Mouse (Mus musculus): ENCODE results near the gene Vip.
A peak's percentile ranks its signal among the peaks of the same experiment; 100 is the strongest.

Gene Vip

GRCm38 (mm10) chr10:5639112-5639511 lies at the start of gene Vip:
TSS of gene Vip (plus strand) at chr10:5639218.
- no peak for DNase-seq (ENCODE audit: low read depth)

GRCm38 (mm10) chr10:5591061-5591460 lies 48.0 kb upstream of the Vip start:
- no peak for DNase-seq (ENCODE audit: low read depth)

- DNase-seq (ENCODE audit: low read depth) = no peak
These were observed 47.0 kb upstream of the Vip start for GRCm38 (mm10) chr10:5591996-5592395.

- DNase-seq (ENCODE audit: low read depth) = no peak
These were observed 45.6 kb upstream of the Vip start, which contains the start of gene Myct1 for GRCm38 (mm10) chr10:5593464-5593863. TSS of gene Myct1 (plus strand) at chr10:5593775.

GRCm38 (mm10) chr10:5594457-5594856 lies 44.6 kb upstream of the Vip start:
- DNase-seq (ENCODE audit: low read depth) = no peak

- DNase-seq (ENCODE audit: low read depth) = no peak
These were observed 42.5 kb upstream of the Vip start for GRCm38 (mm10) chr10:5596559-5596958.

GRCm38 (mm10) chr10:5600123-5600522 lies 38.9 kb upstream of the Vip start:
- peak; percentile 79 for DNase-seq (ENCODE audit: low read depth)

GRCm38 (mm10) chr10:5603512-5603911 lies 35.5 kb upstream of the Vip start:
- peak; percentile 26 for DNase-seq (ENCODE audit: low read depth)

- no peak for DNase-seq (ENCODE audit: low read depth)
These were observed 34.6 kb upstream of the Vip start for GRCm38 (mm10) chr10:5604371-5604770.

- no peak for DNase-seq (ENCODE audit: low read depth)
These were observed 30.1 kb upstream of the Vip start for GRCm38 (mm10) chr10:5608874-5609273.

- no peak for DNase-seq (ENCODE audit: low read depth)
These were observed 23.6 kb upstream of the Vip start for GRCm38 (mm10) chr10:5615186-5616040.

- no peak for DNase-seq (ENCODE audit: low read depth)
These were observed 12.8 kb upstream of the Vip start for GRCm38 (mm10) chr10:5626268-5626667.

- DNase-seq (ENCODE audit: low read depth) = no peak
These were observed 5.3 kb upstream of the Vip start for GRCm38 (mm10) chr10:5633672-5634200.

- peak; percentile 32 for DNase-seq (ENCODE audit: low read depth)
These were observed 4.7 kb upstream of the Vip start for GRCm38 (mm10) chr10:5634336-5634735.

- DNase-seq (ENCODE audit: low read depth) = no peak
These were observed 1.7 kb upstream of the Vip start for GRCm38 (mm10) chr10:5637322-5637721.

GRCm38 (mm10) chr10:5681275-5681674 lies 42.3 kb downstream of the Vip start:
- DNase-seq (ENCODE audit: low read depth) = no peak

- DNase-seq (ENCODE audit: low read depth) = no peak
These were observed 46.6 kb downstream of the Vip start for GRCm38 (mm10) chr10:5685608-5686007.

- DNase-seq (ENCODE audit: low read depth) = no peak
These were observed 55.3 kb downstream of the Vip start for GRCm38 (mm10) chr10:5694351-5694750.

All from naive thymus-derived CD4-positive, alpha-beta T cell, adult 2 months (primary cell).